Mouse (Mus musculus) myocyte (in vitro differentiated cells): Measurements from ENCODE around the gene Fam196b.

Source experiments
- CEBPB ChIP-seq: IDR thresholded peaks from 2 replicates; pipeline ENCODE4 v1.6.1; 2011; ENCODE audit warnings: mild to moderate bottlenecking, moderate library complexity; ENCODE audit not compliant: poor library complexity, insufficient read depth, severe bottlenecking
- E2F4 ChIP-seq: IDR thresholded peaks from one replicate; pipeline ENCODE4 v1.6.1; 2011; ENCODE audit warnings: mild to moderate bottlenecking, control low read depth, moderate library complexity; ENCODE audit not compliant: insufficient read depth
- MAX ChIP-seq: IDR thresholded peaks from one replicate; pipeline ENCODE4 v1.6.1; 2011; ENCODE audit warnings: low read depth, mild to moderate bottlenecking, control low read depth
- MYOD1 ChIP-seq, 3 experiments: IDR thresholded peaks; one replicate each; pipeline ENCODE4 v1.6.1; 2011; ENCODE audit warnings: control low read depth in 2 of 3, low read depth in 2 of 3, mild to moderate bottlenecking in 2 of 3, moderate library complexity in 1 of 3; ENCODE audit not compliant: insufficient read length in 2 of 3, control insufficient read depth in 1 of 3
- MYOG ChIP-seq, 3 experiments: IDR thresholded peaks; one replicate each; pipeline ENCODE4 v1.6.1; 2011; ENCODE audit warnings: control low read depth in 2 of 3, low read depth in 2 of 3, mild to moderate bottlenecking in 2 of 3; ENCODE audit not compliant: insufficient read length in 2 of 3, control insufficient read depth in 1 of 3, insufficient read depth in 1 of 3
- POLR2A ChIP-seq: IDR thresholded peaks from one replicate; pipeline ENCODE4 v1.6.1; 2011; ENCODE audit warnings: low read depth, mild to moderate bottlenecking, control low read depth, moderate library complexity; ENCODE audit not compliant: insufficient read length
- POLR2AphosphoS2 ChIP-seq: IDR thresholded peaks from one replicate; pipeline ENCODE4 v1.6.1; 2011; ENCODE audit warnings: low read depth, control low read depth; ENCODE audit not compliant: insufficient read length
- REST ChIP-seq: IDR thresholded peaks from one replicate; pipeline ENCODE4 v1.6.1; 2011; ENCODE audit warnings: mild to moderate bottlenecking, control low read depth, moderate library complexity; ENCODE audit not compliant: insufficient read depth, insufficient read length
- SRF ChIP-seq: IDR thresholded peaks from one replicate; pipeline ENCODE4 v1.6.1; 2011; ENCODE audit warnings: low read depth; ENCODE audit not compliant: control insufficient read depth, insufficient read length
- TCF12 ChIP-seq: IDR thresholded peaks from one replicate; pipeline ENCODE4 v1.6.1; 2011; ENCODE audit warnings: mild to moderate bottlenecking, control low read depth; ENCODE audit not compliant: poor library complexity, insufficient read depth, severe bottlenecking
- USF1 ChIP-seq: IDR thresholded peaks from one replicate; pipeline ENCODE4 v1.6.1; 2011; ENCODE audit warnings: low read depth, mild to moderate bottlenecking, control low read depth, moderate library complexity

DNA sequence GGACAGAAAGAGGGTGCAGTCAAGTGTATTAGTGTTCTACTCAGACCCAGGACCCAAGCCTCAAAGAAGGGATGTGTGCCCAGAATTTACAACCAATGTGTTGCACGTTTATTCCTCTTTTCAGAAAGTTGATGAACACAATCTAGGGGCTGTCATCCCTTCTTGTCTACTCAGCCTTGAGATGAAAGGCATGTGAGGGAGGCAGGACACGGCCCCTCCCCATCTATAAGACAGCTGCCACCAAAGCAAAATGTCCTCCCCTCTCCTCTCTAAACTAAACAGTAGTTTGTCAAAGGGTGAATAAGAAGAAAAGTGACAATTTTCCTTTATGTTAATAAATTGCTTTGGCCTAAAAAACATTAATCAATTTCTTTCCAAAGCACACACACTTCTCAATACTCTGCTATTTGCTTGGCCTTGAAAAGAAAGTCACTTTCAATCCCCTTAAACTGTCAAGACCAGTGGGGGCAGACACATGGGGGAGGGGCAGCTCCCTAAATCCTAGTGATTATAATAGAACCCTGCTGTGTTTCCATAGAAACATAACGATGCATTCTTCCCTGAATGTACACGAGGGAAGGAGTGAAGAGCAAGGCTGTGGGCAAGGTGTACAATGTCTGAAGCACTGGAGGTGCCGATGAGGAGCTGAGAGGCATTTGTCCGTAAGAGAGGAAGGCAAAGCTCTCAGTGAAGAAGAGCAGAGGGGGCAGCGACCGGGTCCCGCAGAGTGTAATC is 101.4 kb downstream of the Fam196b start:
- no peak for TF ChIP-seq POLR2A
- TF ChIP-seq TCF12, result no peak
- TF ChIP-seq MYOD1 (IDR thresholded peaks at IDR 0.05; ENCODE audit: control insufficient read depth in 1 of 3, insufficient read length in 2 of 3, low read depth in 2 of 3), result no peak
- TF ChIP-seq POLR2AphosphoS2, result no peak
- no peak for TF ChIP-seq MYOG (IDR thresholded peaks at IDR 0.05; ENCODE audit: control insufficient read depth in 1 of 3, insufficient read depth in 1 of 3, insufficient read length in 2 of 3, low read depth in 2 of 3)
- TF ChIP-seq MAX, result no peak
- no peak for TF ChIP-seq CEBPB
- no peak for TF ChIP-seq E2F4
- TF ChIP-seq SRF, result no peak
- TF ChIP-seq REST, result no peak
- no peak for TF ChIP-seq USF1
